Mouse (Mus musculus) CH12.LX (cell line): ENCODE results near the gene Arhgef10l. TPM values are rescaled to one million over a fixed set of nuclear protein-coding genes. Genes with fewer than 3 reads are reported as not detected.

Experiments
- DNase-seq: peaks from one replicate; pipeline ENCODE4 v3.0.0-alpha.2; 2013; ENCODE audit errors: extremely low read depth
- H3K27ac ChIP-seq: 2 replicates; pipeline ENCODE4 v1.5.1; 2012; ENCODE audit warnings: low read depth, mild to moderate bottlenecking, control low read depth, moderate library complexity; ENCODE audit not compliant: insufficient read depth
- H3K27me3 ChIP-seq: replicated peaks from 2 replicates; pipeline ENCODE3; 2012; ENCODE audit warnings: inconsistent platforms
- H3K36me3 ChIP-seq, 2 experiments: replicated peaks in 1 of 2; 2 replicates each; pipeline versions ENCODE3 to v1.6.1; 2012; ENCODE audit warnings: inconsistent platforms in 1 of 2, low read length in 1 of 2, mild to moderate bottlenecking in 1 of 2, mixed read lengths in 1 of 2, moderate library complexity in 1 of 2; ENCODE audit not compliant: control insufficient read depth in 1 of 2, insufficient read depth in 1 of 2
- H3K4me1 ChIP-seq, 2 experiments: 2 replicates each; pipeline ENCODE4 v1.6.1; 2012; ENCODE audit warnings: inconsistent platforms in 1 of 2, moderate library complexity in 1 of 2; ENCODE audit not compliant: insufficient read depth in 2 of 2, control insufficient read depth in 1 of 2
- H3K4me2 ChIP-seq: 2 replicates; pipeline ENCODE4 v1.6.1; 2012; ENCODE audit warnings: low read depth, mild to moderate bottlenecking, control low read depth; ENCODE audit not compliant: poor library complexity, insufficient read depth, severe bottlenecking
- H3K4me3 ChIP-seq, 3 experiments: fragments of 150-350 bp in 1 of 3; sonication (generic) in 1 of 3; replicated peaks in 1 of 3; 2 replicates each; pipeline versions ENCODE3 to v1.5.1; 2011 to 2012; ENCODE audit warnings: low read depth in 2 of 3, low read length in 2 of 3, mild to moderate bottlenecking in 2 of 3, moderate library complexity in 2 of 3, control low read depth in 1 of 3, improper control_type of control experiment in 1 of 3, inconsistent platforms in 1 of 3, mixed read lengths in 1 of 3; ENCODE audit not compliant: poor library complexity in 1 of 3
- H3K79me2 ChIP-seq: replicated peaks from 2 replicates; pipeline ENCODE4 v1.6.1; 2012; ENCODE audit warnings: mild to moderate bottlenecking, moderate library complexity; ENCODE audit not compliant: control insufficient read depth, poor library complexity, insufficient read depth, severe bottlenecking; ENCODE audit errors: extremely low read depth
- H3K9ac ChIP-seq: 2 replicates; pipeline ENCODE4 v1.6.1; 2012; ENCODE audit warnings: low read depth, mild to moderate bottlenecking, control low read depth, moderate library complexity; ENCODE audit not compliant: insufficient read depth
- H3K9me3 ChIP-seq: replicated peaks from 2 replicates; pipeline ENCODE3; 2012; ENCODE audit warnings: low read length, inconsistent platforms, mixed read lengths
- ELF1 ChIP-seq: IDR thresholded peaks from 2 replicates; pipeline ENCODE4 v1.6.1; 2014; ENCODE audit warnings: low read depth, mild to moderate bottlenecking, inconsistent platforms, low read length, improper control_type of control experiment
- EP300 ChIP-seq: IDR thresholded peaks from 2 replicates; pipeline ENCODE4 v1.6.1; 2011; ENCODE audit warnings: low read length, improper control_type of control experiment
- HCFC1 ChIP-seq: IDR thresholded peaks from 2 replicates; pipeline ENCODE4 v1.6.1; 2012; ENCODE audit warnings: low read depth, mild to moderate bottlenecking, inconsistent platforms, low read length, improper control_type of control experiment
- IRF4 ChIP-seq: IDR thresholded peaks from 2 replicates; pipeline ENCODE4 v1.6.1; 2014; ENCODE audit warnings: low read depth, mild to moderate bottlenecking, inconsistent platforms, low read length, improper control_type of control experiment
- JUND ChIP-seq: conservative IDR thresholded peaks from 2 replicates; pipeline ENCODE4 v1.6.1; 2011; ENCODE audit warnings: low read depth, low read length, improper control_type of control experiment
- MAX ChIP-seq: IDR thresholded peaks from 2 replicates; pipeline ENCODE4 v1.6.1; 2011; ENCODE audit warnings: low read length, improper control_type of control experiment
- MEF2A ChIP-seq: IDR thresholded peaks from 2 replicates; pipeline ENCODE4 v1.6.1; 2014; ENCODE audit warnings: low read depth, mild to moderate bottlenecking, inconsistent platforms, low read length, improper control_type of control experiment, borderline replicate concordance
- NELFE ChIP-seq: IDR thresholded peaks from 2 replicates; pipeline ENCODE4 v1.6.1; 2011; ENCODE audit warnings: low read depth, low read length, improper control_type of control experiment
- PAX5 ChIP-seq: IDR thresholded peaks from 2 replicates; pipeline ENCODE4 v1.6.1; 2012; ENCODE audit warnings: low read length, inconsistent platforms, mixed read lengths
- POLR2A ChIP-seq: IDR thresholded peaks from 2 replicates; pipeline ENCODE4 v1.6.1; 2011; ENCODE audit warnings: low read depth, mild to moderate bottlenecking, improper control_type of control experiment, low read length
- POLR2AphosphoS2 ChIP-seq: IDR thresholded peaks from 2 replicates; pipeline ENCODE4 v1.6.1; 2011; ENCODE audit warnings: low read depth, low read length, improper control_type of control experiment
- RAD21 ChIP-seq: IDR thresholded peaks from 2 replicates; pipeline ENCODE4 v1.6.1; 2011; ENCODE audit warnings: low read depth, mild to moderate bottlenecking, low read length, improper control_type of control experiment, moderate library complexity
- RCOR1 ChIP-seq: conservative IDR thresholded peaks from 2 replicates; pipeline ENCODE4 v1.6.1; 2012; ENCODE audit warnings: low read depth, mild to moderate bottlenecking, inconsistent platforms, low read length, improper control_type of control experiment
- SIN3A ChIP-seq: IDR thresholded peaks from 2 replicates; pipeline ENCODE4 v1.6.1; 2012; ENCODE audit warnings: low read length, improper control_type of control experiment, inconsistent platforms
- TCF12 ChIP-seq: IDR thresholded peaks from 2 replicates; pipeline ENCODE4 v1.6.1; 2014; ENCODE audit warnings: low read depth, mild to moderate bottlenecking, inconsistent platforms, low read length, improper control_type of control experiment
- UBTF ChIP-seq: IDR thresholded peaks from 2 replicates; pipeline ENCODE4 v1.6.1; 2012; ENCODE audit warnings: low read depth, mild to moderate bottlenecking, inconsistent platforms, low read length, improper control_type of control experiment, moderate library complexity
- USF2 ChIP-seq: conservative IDR thresholded peaks from 2 replicates; pipeline ENCODE4 v1.6.1; 2011; ENCODE audit warnings: low read depth, low read length, improper control_type of control experiment
- ZC3H11A ChIP-seq: IDR thresholded peaks from 2 replicates; pipeline ENCODE4 v1.6.1; 2012; ENCODE audit warnings: low read depth, mild to moderate bottlenecking, inconsistent platforms, low read length, improper control_type of control experiment
- ZKSCAN1 ChIP-seq: IDR thresholded peaks from 2 replicates; pipeline ENCODE4 v1.6.1; 2012; ENCODE audit warnings: low read depth, inconsistent platforms, low read length, improper control_type of control experiment, borderline replicate concordance
- ZMIZ1 ChIP-seq: IDR thresholded peaks from 2 replicates; pipeline ENCODE4 v1.6.1; 2012; ENCODE audit warnings: low read depth, mild to moderate bottlenecking, inconsistent platforms, low read length, improper control_type of control experiment
- dilution Hi-C: fragments of 300-500 bp; cut with MboI; formaldehyde crosslinking; loops from 2 replicates; pipeline ENCODE4 v1.14.3; 2020; ENCODE audit warnings: low sequenced_read_pairs; ENCODE audit not compliant: extremely low pct_unique_long_range_greater_than_20kb, extremely low pct_ligation_motif_present
- in situ Hi-C: fragments of 300-500 bp; cut with MboI; formaldehyde crosslinking; loops from 3 replicates; pipeline ENCODE4 v1.14.3; 2019; ENCODE audit warnings: low sequenced_read_pairs, low pct_ligation_motif_present, low pct_unique_long_range_greater_than_20kb, mixed read lengths
- polyA plus RNA-seq: library from polyadenylated mRNA; unstranded; fragments of >175 nt; gene quantifications from 2 replicates; pipeline ENCODE4 v1.2.1, GENCODE M21; 2012; ENCODE audit warnings: low read depth; ENCODE audit not compliant: insufficient read length
- total RNA-seq, 2 experiments: library from RNA; depleted of rRNA; stranded (reverse); fragments of 300-350 nt in 1 of 2; fragments of >200 nt in 1 of 2; gene quantifications; 2 replicates each; pipeline ENCODE4 v1.2.3; 2012 to 2014

Gene Arhgef10l
- total and polyA plus RNA-seq, 3 experiments = 4.5 to 15.8 (median 10.2) TPM

GRCm38 (mm10) chr4:140707615-140708014 is 41.8 kb upstream of the Arhgef10l start:
- Histone ChIP-seq H3K36me3 (peaks cover 84 to 97% of the 10 kb centered on the region in 2 experiments), H3K27me3 (no peaks in the 10 kb centered on the region), H3K27ac (no peak overlapping the region), H3K4me2 (no peak overlapping the region), H3K79me2 (peaks cover 79% of the 10 kb centered on the region), H3K4me3 (no peak overlapping the region), H3K9ac (no peak overlapping the region), H3K4me1 (peaks cover 6 to 89% of the 10 kb centered on the region in 2 experiments), H3K9me3 (no peaks in the 10 kb centered on the region)
- TF ChIP-seq SIN3A (no peak), POLR2A (no peak), ZC3H11A (no peak), TCF12 (no peak), PAX5 (no peak), USF2 (no peak), JUND (no peak), RAD21 (no peak), RCOR1 (no peak), HCFC1 (no peak), NELFE (no peak), ELF1 (no peak), MEF2A (no peak), UBTF (no peak), ZMIZ1 (no peak), EP300 (no peak), IRF4 (no peak), ZKSCAN1 (no peak)
- dilution Hi-C loops (no loop called here), in situ Hi-C loops (no loop called here)
- no peak for DNase-seq

GRCm38 (mm10) chr4:140704166-140704565 is 38.4 kb upstream of the Arhgef10l start:
- dilution Hi-C loops = no loop called here
- no peaks in the 10 kb centered on the region for H3K27me3 ChIP-seq
- H3K4me3 ChIP-seq = peak overlapping the region in 2 of 3 experiments; percentile 63 to 81
- H3K4me1 ChIP-seq = peaks cover 8 to 60% of the 10 kb centered on the region in 2 experiments
- DNase-seq = no peak
- peak overlapping the region; percentile 92; the same call in 1 of the 2 replicates for H3K9ac ChIP-seq
- TF ChIP-seq POLR2AphosphoS2 (peak; percentile 51; the same call in 1 of the 2 replicates), MAX (no peak)
- no peaks in the 10 kb centered on the region for H3K9me3 ChIP-seq
- H3K36me3 ChIP-seq = peaks cover 51 to 63% of the 10 kb centered on the region in 2 experiments
- in situ Hi-C loops = no loop called here
- no peak overlapping the region for H3K27ac ChIP-seq
- peak overlapping the region; percentile 91 for H3K4me2 ChIP-seq
- H3K79me2 ChIP-seq = peaks cover 74% of the 10 kb centered on the region
